Mouse (Mus musculus) common myeloid progenitor, adult 5-6 weeks (primary cell): ENCODE data around the gene Gm20219. TPM values are rescaled to one million over a fixed set of nuclear protein-coding genes. Genes with fewer than 3 reads are reported as not detected.

Source experiments
- ATAC-seq: replicated peaks from 2 replicates; pipeline ENCODE4 v1.8.0; 2016; ENCODE audit warnings: low read depth, mild to moderate bottlenecking, moderate TSS enrichment, inconsistent platforms; ENCODE audit not compliant: poor library complexity, severe bottlenecking
- total RNA-seq: library from RNA; stranded (forward); fragments of 200-1000, 187-1606 nt; gene quantifications from 2 replicates; pipeline ENCODE4 v1.2.3, GENCODE M21; 2017

Gm20219 gene
- not detected in 2 replicates for total RNA-seq

DNA sequence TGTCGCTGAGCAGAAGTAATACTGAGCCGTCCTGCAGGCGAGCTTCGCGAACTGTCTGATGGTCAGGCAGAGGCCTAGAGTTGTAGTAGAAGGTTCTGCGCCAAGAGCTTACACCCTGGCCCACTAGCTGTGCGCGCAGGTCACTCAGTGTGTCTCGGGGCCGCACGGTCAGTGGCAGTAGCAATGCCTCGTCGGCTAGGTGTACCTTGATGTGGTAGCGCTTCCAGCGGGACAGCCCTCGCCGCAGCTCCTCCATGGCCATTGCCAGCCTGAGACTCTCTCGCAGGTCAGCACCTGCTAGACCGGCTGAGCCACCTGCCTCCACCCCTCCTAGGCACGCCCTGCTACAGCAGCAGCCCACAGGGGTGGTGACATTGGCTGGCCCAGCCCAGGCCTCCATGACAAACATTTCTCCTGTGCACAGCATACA is at the start of gene Gm20219:
Gene Gm20219, minus strand, starts transcription at position 266 of the 430 bp plus-strand sequence.
- ATAC-seq = no peak

DNA sequence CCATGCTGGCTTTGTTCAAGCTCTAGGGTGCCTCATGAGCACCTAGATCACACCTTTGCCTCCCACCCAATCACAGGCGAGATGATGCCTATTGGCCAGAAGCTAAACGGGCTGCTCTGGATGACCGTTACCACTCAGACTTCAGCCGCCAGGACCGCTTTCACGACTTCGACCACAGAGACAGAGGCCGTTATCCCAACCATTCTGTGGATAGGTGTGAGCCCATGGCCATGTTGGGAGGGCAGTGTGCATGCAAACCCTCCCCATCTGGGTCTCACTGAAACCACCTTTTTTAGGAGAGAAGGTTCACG is 49.8 kb upstream of the Gm20219 start:
- no peak for ATAC-seq

- ATAC-seq = no peak
These were observed 49.2 kb upstream of the Gm20219 start for GRCm38 (mm10) chr17:56603186-56604069.

- no peak for ATAC-seq
These were observed 39.5 kb upstream of the Gm20219 start for GRCm38 (mm10) chr17:56593527-56594271.

GRCm38 (mm10) chr17:56592553-56592952 is 38.4 kb upstream of the Gm20219 start:
- no peak for ATAC-seq

DNA sequence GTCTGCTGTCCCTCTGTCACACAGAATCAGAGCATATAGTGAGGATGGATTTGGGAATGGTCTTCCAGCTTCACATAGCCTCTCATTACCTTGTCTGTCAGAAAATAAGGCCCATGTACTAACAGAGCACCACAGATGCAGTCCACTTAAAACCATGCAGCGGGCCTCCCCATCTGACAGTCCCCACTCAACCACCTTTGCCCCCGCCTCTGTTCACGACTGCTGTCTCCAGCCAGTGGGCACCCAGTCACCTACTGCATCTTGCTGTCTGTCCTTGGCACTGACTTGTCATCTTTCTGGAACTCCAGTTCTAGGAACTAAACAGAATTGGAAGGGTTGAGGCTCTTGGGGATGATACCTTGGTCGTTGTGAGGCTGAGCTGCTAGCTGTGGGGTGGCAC is 34.7 kb upstream of the Gm20219 start:
- ATAC-seq = no peak

- no peak for ATAC-seq
These were observed 33.6 kb upstream of the Gm20219 start for GRCm38 (mm10) chr17:56587773-56588172.

GRCm38 (mm10) chr17:56585171-56585821 is 31.1 kb upstream of the Gm20219 start:
- peak; percentile 28 for ATAC-seq

DNA sequence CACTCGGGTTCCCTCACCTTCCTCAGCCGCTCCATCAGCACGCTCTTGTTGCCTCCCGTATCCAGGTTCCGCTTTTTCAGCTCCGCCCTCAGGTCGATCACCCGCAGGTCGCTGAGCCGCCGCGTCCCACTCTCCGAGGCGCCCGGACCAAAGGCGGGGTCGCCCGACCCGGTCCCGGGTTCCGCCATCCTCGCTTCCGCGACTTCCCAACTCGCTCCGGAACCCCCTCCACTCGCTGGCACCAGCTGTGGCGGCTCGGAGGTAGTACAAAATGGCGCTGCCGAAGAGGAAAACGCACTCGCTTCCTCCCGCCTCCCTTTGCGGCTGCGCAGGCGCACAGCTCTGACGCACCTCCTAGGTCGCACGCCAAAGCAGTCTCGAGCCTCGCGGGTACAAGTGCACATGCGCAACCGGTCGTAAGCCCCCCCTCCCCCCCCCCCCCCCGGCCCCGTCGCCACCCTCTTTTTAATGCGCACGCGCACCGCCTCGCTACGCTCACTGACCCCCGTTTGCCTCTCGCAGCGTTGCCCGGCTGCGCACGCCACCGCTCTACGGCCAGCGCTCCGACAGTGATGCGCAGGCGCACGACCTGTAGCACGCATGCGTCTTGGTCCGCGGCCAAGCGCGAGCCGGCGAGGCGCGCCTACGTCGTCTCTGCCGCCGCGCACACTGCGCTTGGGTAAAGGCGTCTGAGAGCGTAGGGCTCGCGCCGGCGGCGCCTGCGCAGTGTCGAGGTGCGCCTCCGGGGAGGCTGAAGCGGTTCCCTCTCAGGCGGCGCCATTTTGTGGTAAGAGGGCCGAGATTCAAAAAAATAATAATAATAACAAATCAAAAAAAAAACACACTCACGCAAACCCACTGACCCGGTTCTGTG is 30.3 kb upstream of the Gm20219 start, which contains the start of the genes Safb2 and Safb:
Gene Safb2, minus strand, starts transcription at position 329 of the 874 bp plus-strand sequence.
Gene Safb, plus strand, starts transcription at position 569 of the 874 bp plus-strand sequence.
- ATAC-seq = peak; percentile 76

DNA sequence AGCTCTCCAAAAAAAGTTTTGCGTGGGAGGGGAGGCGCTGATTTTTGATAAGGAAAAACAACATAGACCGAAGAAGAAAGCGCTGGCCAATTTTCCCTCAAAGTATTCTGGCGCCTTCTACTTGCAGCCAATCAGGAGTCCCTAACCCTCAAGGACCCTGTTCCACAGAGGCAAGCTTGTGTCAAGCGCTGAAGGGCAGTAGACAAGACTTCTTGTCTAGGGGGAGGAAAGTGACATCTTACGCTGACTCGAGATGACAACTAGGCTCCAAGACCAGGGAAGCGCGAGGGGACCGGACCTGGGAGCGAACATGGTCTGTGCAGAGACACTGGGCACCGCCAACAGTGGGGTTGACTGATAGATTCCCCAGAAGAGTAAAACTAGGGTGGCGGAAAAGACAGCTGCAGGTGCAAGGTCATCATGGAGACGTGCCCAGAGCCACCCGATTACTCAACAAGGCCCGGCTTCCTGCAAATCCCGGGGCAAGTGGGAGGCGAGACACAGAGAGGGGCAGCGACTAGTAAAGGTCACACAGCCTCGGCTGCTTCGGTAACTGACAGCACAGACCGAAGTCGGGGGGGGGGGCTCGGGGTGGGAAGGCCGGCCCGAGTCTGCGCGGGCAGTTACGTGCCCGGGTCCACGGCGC is 29.5 kb upstream of the Gm20219 start:
- ATAC-seq = peak; percentile 4

GRCm38 (mm10) chr17:56583071-56583470 is 28.9 kb upstream of the Gm20219 start:
- no peak for ATAC-seq

GRCm38 (mm10) chr17:56572939-56573338 is 18.8 kb upstream of the Gm20219 start:
- no peak for ATAC-seq

- ATAC-seq = no peak
These were observed 18.0 kb upstream of the Gm20219 start for GRCm38 (mm10) chr17:56572154-56572553.

DNA sequence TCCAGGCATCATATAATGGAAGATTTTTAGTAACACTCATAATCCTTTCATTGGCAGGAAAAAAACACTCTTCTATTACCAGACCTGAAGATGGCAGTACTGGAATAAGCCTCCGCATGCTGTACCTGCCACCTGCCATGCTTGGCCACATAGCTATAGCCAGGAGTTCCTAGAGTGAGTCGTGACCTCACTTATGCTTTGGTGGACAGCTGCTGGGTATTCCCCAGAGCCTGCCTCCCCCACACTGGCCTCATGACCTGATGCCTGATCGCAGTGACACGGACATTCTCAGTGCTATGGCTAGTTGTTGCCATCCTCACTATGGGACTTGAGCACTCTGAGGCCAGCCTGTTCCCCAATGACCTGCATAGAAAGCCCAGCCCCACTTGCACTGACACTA is 16.1 kb upstream of the Gm20219 start:
- ATAC-seq = no peak

DNA sequence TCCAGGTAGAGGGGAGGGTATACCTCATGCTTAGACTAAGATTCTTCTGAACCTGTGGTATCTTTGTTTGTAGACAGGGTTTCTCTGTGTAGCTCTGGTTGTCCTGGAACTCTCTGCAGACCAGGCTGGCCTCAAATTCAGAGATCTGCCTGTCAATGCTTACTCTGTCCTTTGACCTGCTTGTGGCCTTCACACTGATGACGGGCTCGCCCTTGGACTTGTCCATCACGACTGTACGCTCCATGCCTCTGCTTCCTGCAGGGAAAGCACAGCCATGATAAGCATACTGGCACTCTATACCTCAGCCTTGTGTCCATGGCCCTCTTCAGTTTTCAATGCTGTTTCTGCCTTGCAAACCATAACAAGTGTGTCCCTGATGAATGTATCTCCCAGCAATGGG is 13.2 kb upstream of the Gm20219 start:
- no peak for ATAC-seq

GRCm38 (mm10) chr17:56566918-56567317 is 12.7 kb upstream of the Gm20219 start:
- ATAC-seq = no peak

DNA sequence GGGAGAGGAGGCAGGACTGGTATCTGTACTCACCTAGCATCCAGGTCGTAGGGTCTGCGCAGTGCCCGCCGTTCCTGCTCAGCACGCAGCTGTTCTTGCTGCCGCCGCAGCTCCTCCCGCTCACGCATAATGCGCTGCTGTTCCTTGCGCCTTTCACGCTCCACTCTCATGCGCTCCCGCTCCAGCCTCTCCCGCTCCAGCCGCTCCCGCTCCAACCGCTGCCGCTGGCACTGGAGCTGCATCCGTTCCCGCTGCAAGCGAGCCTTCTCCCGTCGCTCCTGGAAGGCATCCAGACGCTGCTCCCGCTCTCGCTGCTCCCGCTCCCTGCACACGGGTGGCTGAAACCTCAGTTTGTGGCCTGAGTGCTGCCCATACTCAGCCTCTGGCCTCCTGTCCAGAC is 12.1 kb upstream of the Gm20219 start:
- no peak for ATAC-seq

DNA sequence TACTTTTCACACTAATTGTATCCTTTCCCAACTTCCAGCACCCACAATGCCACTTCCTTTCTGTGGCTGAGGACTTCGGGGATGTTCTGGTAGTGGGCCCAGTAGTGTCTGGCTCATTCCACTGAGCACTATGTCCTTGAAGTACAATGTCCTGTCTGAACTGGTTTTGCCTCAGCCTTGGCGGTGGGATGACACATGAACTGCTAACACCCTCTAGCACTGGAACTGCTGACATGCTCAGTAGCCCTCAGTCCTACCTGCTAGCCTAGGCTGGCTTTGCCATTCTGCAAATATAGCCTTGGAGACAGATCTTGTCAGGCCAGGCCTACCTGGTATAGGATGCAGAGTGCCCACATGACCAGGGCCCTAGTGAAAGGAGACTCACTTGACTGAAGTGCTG is 7.7 kb upstream of the Gm20219 start:
- ATAC-seq = no peak

GRCm38 (mm10) chr17:56560131-56560530 is 5.9 kb upstream of the Gm20219 start:
- no peak for ATAC-seq
